Comparison of ENCODE assay signal across 20 mouse cellular contexts in genomic region chr5:43102590-43102989, GRCm38 (mm10).
A peak's percentile ranks its signal among the peaks of the same experiment; 100 is the strongest.
DNase-seq lines count a peak whose midpoint lies in the region; ATAC-seq lines count a peak whose summit lies in the region.
"Had no signal": no experiment of that assay in that cellular context is flagged by ENCODE, and none has a peak within 500 bp of the region (broad histone marks: within the 10 kb centered on the region; RNA-seq: fewer than 3 reads in every experiment).

No protein-coding gene starts in this region.

- 0 out of 2 replicates have a peak, but pooled peaks have one; percentile 32 for ATAC-seq in forebrain, embryonic 15.5 days (replicated peaks)
- ATAC-seq in forebrain, embryonic 13.5 days: no peak
- 0 out of 2 replicates have a peak, but pooled peaks have one; percentile 41 for ATAC-seq in neural tube, embryonic 12.5 days (ENCODE audit: low FRiP score, low read depth)
- ATAC-seq in midbrain, embryonic 13.5 days: peak; percentile 43
- ATAC-seq: hindbrain, embryonic 16.5 days; intestine, postnatal 0 days had no signal

- no peak overlapping the region for H3K4me2 ChIP-seq in forebrain, embryonic 15.5 days (replicated peaks)
- H3K4me2 ChIP-seq in forebrain, embryonic 13.5 days: no peak overlapping the region
- H3K4me2 ChIP-seq in neural tube, embryonic 12.5 days (replicated peaks): no peak overlapping the region
- no peak overlapping the region for H3K4me2 ChIP-seq in midbrain, embryonic 13.5 days (replicated peaks)
- H3K4me2 ChIP-seq: kidney, embryonic 15.5 days; liver, embryonic 11.5 days; lung, embryonic 15.5 days; neural tube, embryonic 15.5 days had no signal

- H3K27me3 ChIP-seq in forebrain, embryonic 15.5 days: no peaks in the 10 kb centered on the region
- H3K27me3 ChIP-seq in forebrain, embryonic 13.5 days: no peaks in the 10 kb centered on the region
- no peaks in the 10 kb centered on the region for H3K27me3 ChIP-seq in neural tube, embryonic 12.5 days (replicated peaks)
- H3K27me3 ChIP-seq in midbrain, embryonic 13.5 days: no peaks in the 10 kb centered on the region
- H3K27me3 ChIP-seq: CH12.LX; kidney, embryonic 15.5 days; lung, embryonic 15.5 days; neural tube, embryonic 15.5 days had no signal

- 63% methylated on average over 3 of the region's 3 CpGs for WGBS in forebrain, embryonic 15.5 days
- WGBS in forebrain, embryonic 13.5 days: 51% methylated on average over 3 of the region's 3 CpGs
- WGBS in neural tube, embryonic 12.5 days: 75% methylated on average over 3 of the region's 3 CpGs
- 54% methylated on average over 3 of the region's 3 CpGs for WGBS in midbrain, embryonic 13.5 days

- H3K4me1 ChIP-seq in forebrain, embryonic 15.5 days: peaks cover 5% of the 10 kb centered on the region; the same call in 1 of the 2 replicates
- peaks cover 8% of the 10 kb centered on the region for H3K4me1 ChIP-seq in forebrain, embryonic 13.5 days
- 0 out of 2 replicates have a peak, but pooled peaks cover 2% of the 10 kb centered on the region for H3K4me1 ChIP-seq in neural tube, embryonic 12.5 days
- peaks cover 16% of the 10 kb centered on the region for H3K4me1 ChIP-seq in midbrain, embryonic 13.5 days (replicated peaks)
- H3K4me1 ChIP-seq: kidney, embryonic 15.5 days; lung, embryonic 15.5 days had no signal

- H3K27ac ChIP-seq in forebrain, embryonic 15.5 days (replicated peaks): no peak overlapping the region
- no peak overlapping the region for H3K27ac ChIP-seq in forebrain, embryonic 13.5 days
- H3K27ac ChIP-seq in neural tube, embryonic 12.5 days: no peak overlapping the region
- H3K27ac ChIP-seq in midbrain, embryonic 13.5 days: no peak overlapping the region
- H3K27ac ChIP-seq: embryonic facial prominence, embryonic 10.5 days; kidney, embryonic 15.5 days; lung, embryonic 15.5 days; macrophage; neural tube, embryonic 15.5 days had no signal

- H3K9me3 ChIP-seq in forebrain, embryonic 15.5 days: no peaks in the 10 kb centered on the region
- H3K9me3 ChIP-seq in forebrain, embryonic 13.5 days (replicated peaks): no peaks in the 10 kb centered on the region
- H3K9me3 ChIP-seq in neural tube, embryonic 12.5 days: no peaks in the 10 kb centered on the region
- H3K9me3 ChIP-seq in midbrain, embryonic 13.5 days: no peaks in the 10 kb centered on the region
- H3K9me3 ChIP-seq: embryonic facial prominence, embryonic 10.5 days; kidney, embryonic 15.5 days; lung, embryonic 15.5 days; neural tube, embryonic 15.5 days had no signal

- no peak overlapping the region for H3K4me3 ChIP-seq in forebrain, embryonic 15.5 days
- no peak overlapping the region for H3K4me3 ChIP-seq in forebrain, embryonic 13.5 days
- no peak overlapping the region for H3K4me3 ChIP-seq in neural tube, embryonic 12.5 days
- no peak overlapping the region for H3K4me3 ChIP-seq in midbrain, embryonic 13.5 days (replicated peaks)
- H3K4me3 ChIP-seq: embryonic facial prominence, embryonic 10.5 days; kidney, embryonic 15.5 days; lung, embryonic 15.5 days; neural tube, embryonic 15.5 days had no signal

- DNase-seq in neural tube, embryonic 10.5 days (ENCODE audit: extremely low spot score, low spot score): no peak
- no peak for DNase-seq in gastrocnemius, adult 8-10 months (ENCODE audit: low spot score in 2 of 2)
- DNase-seq in cerebellum, adult 9-10 months: no peak
- DNase-seq: cerebellum, adult 2 months; gastrocnemius, postnatal 25 days; spleen, adult 18-20 months; thymus, postnatal 25 days had no signal

- no peak overlapping the region for H3K9ac ChIP-seq in forebrain, embryonic 15.5 days (replicated peaks)
- no peak overlapping the region for H3K9ac ChIP-seq in forebrain, embryonic 13.5 days
- H3K9ac ChIP-seq in neural tube, embryonic 12.5 days: no peak overlapping the region
- no peak overlapping the region for H3K9ac ChIP-seq in midbrain, embryonic 13.5 days (replicated peaks)
- H3K9ac ChIP-seq: kidney, embryonic 15.5 days; lung, embryonic 15.5 days; neural tube, embryonic 15.5 days had no signal

- no peaks in the 10 kb centered on the region for H3K36me3 ChIP-seq in forebrain, embryonic 15.5 days
- no peaks in the 10 kb centered on the region for H3K36me3 ChIP-seq in forebrain, embryonic 13.5 days (ENCODE audit: poor library complexity, severe bottlenecking)
- no peaks in the 10 kb centered on the region for H3K36me3 ChIP-seq in neural tube, embryonic 12.5 days
- no peaks in the 10 kb centered on the region for H3K36me3 ChIP-seq in midbrain, embryonic 13.5 days
- H3K36me3 ChIP-seq: embryonic facial prominence, embryonic 10.5 days; kidney, embryonic 15.5 days; lung, embryonic 15.5 days; neural tube, embryonic 15.5 days had no signal
